Mouse (Mus musculus): ENCODE results near the gene Kdelc2. TPM values are rescaled to one million over a fixed set of nuclear protein-coding genes. Genes with fewer than 3 reads are reported as not detected.
A peak's percentile ranks its signal among the peaks of the same experiment; 100 is the strongest.

Kdelc2 gene
- polyA plus RNA-seq, 1 experiment from 2014 or later = 29.5 TPM

- Histone ChIP-seq H3K4me3 (ENCODE audit: low read depth, low read length) (no peak overlapping the region), H3K27ac (ENCODE audit: low read length) (no peak overlapping the region), H3K4me2 (replicated peaks; ENCODE audit: low read depth, low read length) (no peak overlapping the region), H3K9me3 (ENCODE audit: control insufficient read depth, low read depth, low read length) (no peaks in the 10 kb centered on the region), H3K36me3 (ENCODE audit: control insufficient read depth, insufficient read depth, low read length) (peaks cover 4% of the 10 kb centered on the region; the same call in 1 of the 2 replicates), H3K4me1 (ENCODE audit: control insufficient read depth, insufficient read depth, low read length) (no peaks in the 10 kb centered on the region), H3K9ac (replicated peaks; ENCODE audit: low read depth, low read length) (no peak overlapping the region), H3K27me3 (ENCODE audit: control insufficient read depth, insufficient read depth, low read length) (no peaks in the 10 kb centered on the region)
- no peak for ATAC-seq (ENCODE audit: insufficient number of reproducible peaks, insufficient read depth, low FRiP score, low read depth)
- WGBS = 88% methylated on average over 13 of the region's 13 CpGs
Observed at GRCm38 (mm10) chr9:53376820-53377219, 7.0 kb upstream of the Kdelc2 start.

- no peaks in the 10 kb centered on the region for H3K4me1 ChIP-seq (ENCODE audit: control insufficient read depth, insufficient read depth, low read length)
- 45% methylated on average over 5 of the region's 5 CpGs for WGBS
- H3K9ac ChIP-seq (replicated peaks; ENCODE audit: low read depth, low read length) = no peak overlapping the region
- no peak for ATAC-seq (ENCODE audit: insufficient number of reproducible peaks, insufficient read depth, low FRiP score, low read depth)
- no peak overlapping the region for H3K27ac ChIP-seq (ENCODE audit: low read length)
- H3K27me3 ChIP-seq (ENCODE audit: control insufficient read depth, insufficient read depth, low read length) = no peaks in the 10 kb centered on the region
- H3K4me3 ChIP-seq (ENCODE audit: low read depth, low read length) = no peak overlapping the region
- H3K36me3 ChIP-seq (ENCODE audit: control insufficient read depth, insufficient read depth, low read length) = peaks cover 4% of the 10 kb centered on the region; the same call in 1 of the 2 replicates
- H3K4me2 ChIP-seq (replicated peaks; ENCODE audit: low read depth, low read length) = no peak overlapping the region
- H3K9me3 ChIP-seq (ENCODE audit: control insufficient read depth, low read depth, low read length) = no peaks in the 10 kb centered on the region
Observed at GRCm38 (mm10) chr9:53377597-53377996, 6.2 kb upstream of the Kdelc2 start.

GRCm38 (mm10) chr9:53378171-53378570 lies 5.7 kb upstream of the Kdelc2 start:
- Histone ChIP-seq H3K4me2 (replicated peaks; ENCODE audit: low read depth, low read length) (no peak overlapping the region), H3K27ac (ENCODE audit: low read length) (no peak overlapping the region), H3K4me1 (ENCODE audit: control insufficient read depth, insufficient read depth, low read length) (no peaks in the 10 kb centered on the region), H3K9ac (replicated peaks; ENCODE audit: low read depth, low read length) (no peak overlapping the region), H3K4me3 (ENCODE audit: low read depth, low read length) (no peak overlapping the region), H3K27me3 (ENCODE audit: control insufficient read depth, insufficient read depth, low read length) (no peaks in the 10 kb centered on the region), H3K36me3 (ENCODE audit: control insufficient read depth, insufficient read depth, low read length) (peaks cover 4% of the 10 kb centered on the region; the same call in 1 of the 2 replicates), H3K9me3 (ENCODE audit: control insufficient read depth, low read depth, low read length) (no peaks in the 10 kb centered on the region)
- WGBS = 59% methylated on average over 3 of the region's 3 CpGs
- no peak for ATAC-seq (ENCODE audit: insufficient number of reproducible peaks, insufficient read depth, low FRiP score, low read depth)

DNA sequence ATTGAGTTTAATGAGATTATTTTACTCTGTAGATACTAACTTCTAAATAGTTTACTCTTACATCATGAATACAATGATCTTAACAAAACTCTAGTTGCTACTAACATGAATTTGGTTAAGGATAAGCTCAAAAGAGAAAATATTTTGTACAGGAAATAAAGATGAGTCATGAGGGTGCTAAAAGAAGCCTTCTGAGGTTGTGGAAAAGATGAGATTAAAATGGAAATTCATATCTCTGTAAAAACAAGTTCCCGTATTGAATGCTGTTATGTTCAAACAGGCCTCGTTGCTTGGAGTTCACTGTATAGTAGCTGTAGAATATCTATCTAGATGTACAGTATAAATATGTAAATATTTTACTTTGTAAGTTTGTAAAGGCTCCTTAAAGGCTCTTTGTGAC lies 3.2 kb upstream of the Kdelc2 start:
- no peak for ATAC-seq (ENCODE audit: insufficient number of reproducible peaks, insufficient read depth, low FRiP score, low read depth)
- Histone ChIP-seq H3K9me3 (ENCODE audit: control insufficient read depth, low read depth, low read length) (no peaks in the 10 kb centered on the region), H3K9ac (replicated peaks; ENCODE audit: low read depth, low read length) (no peak overlapping the region), H3K4me3 (ENCODE audit: low read depth, low read length) (no peak overlapping the region), H3K4me2 (replicated peaks; ENCODE audit: low read depth, low read length) (no peak overlapping the region), H3K36me3 (ENCODE audit: control insufficient read depth, insufficient read depth, low read length) (no peaks in the 10 kb centered on the region), H3K4me1 (ENCODE audit: control insufficient read depth, insufficient read depth, low read length) (peaks cover 7% of the 10 kb centered on the region), H3K27me3 (ENCODE audit: control insufficient read depth, insufficient read depth, low read length) (no peaks in the 10 kb centered on the region), H3K27ac (ENCODE audit: low read length) (no peak overlapping the region)
- WGBS = 75% methylated on average over 2 of the region's 2 CpGs

DNA sequence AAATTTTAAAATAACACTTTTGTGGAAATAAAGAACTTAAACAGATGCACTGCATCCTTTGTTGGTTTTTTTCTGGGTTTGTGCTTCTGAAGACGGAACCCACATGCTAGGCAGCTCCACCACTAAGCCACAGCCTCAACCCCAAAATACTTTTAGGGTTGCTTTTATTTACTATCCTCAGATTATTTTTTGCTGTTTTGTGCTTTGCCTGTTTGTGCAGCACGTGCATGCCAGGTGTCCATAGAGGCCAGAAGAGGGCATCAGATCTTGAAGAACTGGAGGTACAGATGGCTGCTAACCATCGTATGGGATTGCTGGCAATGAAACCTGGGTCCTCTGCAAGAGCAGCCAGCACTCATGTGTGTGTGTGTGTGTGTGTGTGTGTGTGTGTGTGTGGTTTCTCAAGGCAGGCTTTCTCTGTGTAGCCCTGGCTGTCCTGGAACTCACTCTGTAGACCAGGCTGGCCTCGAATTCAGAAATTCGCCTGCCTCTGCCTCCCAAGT lies 2.7 kb upstream of the Kdelc2 start:
- no peak overlapping the region for H3K27ac ChIP-seq (ENCODE audit: low read length)
- H3K36me3 ChIP-seq (ENCODE audit: control insufficient read depth, insufficient read depth, low read length) = no peaks in the 10 kb centered on the region
- no peak overlapping the region for H3K9ac ChIP-seq (replicated peaks; ENCODE audit: low read depth, low read length)
- WGBS = 85% methylated on average over 5 of the region's 5 CpGs
- ATAC-seq (ENCODE audit: insufficient number of reproducible peaks, insufficient read depth, low FRiP score, low read depth) = no peak
- no peak overlapping the region for H3K4me3 ChIP-seq (ENCODE audit: low read depth, low read length)
- H3K9me3 ChIP-seq (ENCODE audit: control insufficient read depth, low read depth, low read length) = no peaks in the 10 kb centered on the region
- no peaks in the 10 kb centered on the region for H3K27me3 ChIP-seq (ENCODE audit: control insufficient read depth, insufficient read depth, low read length)
- peaks cover 8% of the 10 kb centered on the region for H3K4me1 ChIP-seq (ENCODE audit: control insufficient read depth, insufficient read depth, low read length)
- no peak overlapping the region for H3K4me2 ChIP-seq (replicated peaks; ENCODE audit: low read depth, low read length)

DNA sequence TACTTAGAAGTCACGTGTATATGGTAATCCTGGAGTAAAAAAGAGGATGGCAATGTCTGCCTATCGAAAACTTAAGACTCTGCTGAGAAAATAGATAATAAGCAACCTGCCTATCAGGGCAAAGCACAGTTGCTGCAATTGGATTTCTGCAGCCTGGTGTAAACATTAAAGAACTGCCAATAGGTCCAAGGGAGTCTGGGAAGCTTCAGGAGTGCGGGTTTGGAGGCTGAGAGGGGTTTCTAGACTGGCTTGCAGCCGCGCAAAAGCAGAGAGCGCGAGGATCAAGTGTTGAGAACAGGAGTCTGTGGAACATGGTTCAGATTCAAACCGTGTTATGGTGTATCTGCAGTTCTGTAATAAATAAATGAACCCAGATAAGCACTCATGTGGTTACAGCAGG lies 1.0 kb downstream of the Kdelc2 start:
- peaks cover 8% of the 10 kb centered on the region for H3K4me1 ChIP-seq (ENCODE audit: control insufficient read depth, insufficient read depth, low read length)
- peaks cover 7% of the 10 kb centered on the region for H3K36me3 ChIP-seq (ENCODE audit: control insufficient read depth, insufficient read depth, low read length)
- H3K4me3 ChIP-seq (ENCODE audit: low read depth, low read length) = peak overlapping the region; percentile 80
- H3K27me3 ChIP-seq (ENCODE audit: control insufficient read depth, insufficient read depth, low read length) = no peaks in the 10 kb centered on the region
- no peaks in the 10 kb centered on the region for H3K9me3 ChIP-seq (ENCODE audit: control insufficient read depth, low read depth, low read length)
- ATAC-seq (ENCODE audit: insufficient number of reproducible peaks, insufficient read depth, low FRiP score, low read depth) = 0 out of 2 replicates have a peak, but pooled peaks have one; percentile 4
- H3K9ac ChIP-seq (replicated peaks; ENCODE audit: low read depth, low read length) = peak overlapping the region; percentile 95; the same call in 1 of the 2 replicates
- WGBS = 5% methylated on average over 8 of the region's 8 CpGs
- peak overlapping the region; percentile 47 for H3K4me2 ChIP-seq (replicated peaks; ENCODE audit: low read depth, low read length)
- peak overlapping the region; percentile 99 for H3K27ac ChIP-seq (ENCODE audit: low read length)

- no peak overlapping the region for H3K9ac ChIP-seq (replicated peaks; ENCODE audit: low read depth, low read length)
- H3K4me2 ChIP-seq (replicated peaks; ENCODE audit: low read depth, low read length) = no peak overlapping the region
- no peak for ATAC-seq (ENCODE audit: insufficient number of reproducible peaks, insufficient read depth, low FRiP score, low read depth)
- H3K27me3 ChIP-seq (ENCODE audit: control insufficient read depth, insufficient read depth, low read length) = no peaks in the 10 kb centered on the region
- peaks cover 8% of the 10 kb centered on the region for H3K4me1 ChIP-seq (ENCODE audit: control insufficient read depth, insufficient read depth, low read length)
- peaks cover 8% of the 10 kb centered on the region for H3K36me3 ChIP-seq (ENCODE audit: control insufficient read depth, insufficient read depth, low read length)
- no peak overlapping the region for H3K4me3 ChIP-seq (ENCODE audit: low read depth, low read length)
- no peak overlapping the region for H3K27ac ChIP-seq (ENCODE audit: low read length)
- no peaks in the 10 kb centered on the region for H3K9me3 ChIP-seq (ENCODE audit: control insufficient read depth, low read depth, low read length)
- WGBS = 69% methylated on average over 2 of the region's 2 CpGs
Observed at GRCm38 (mm10) chr9:53387431-53387830, 3.6 kb downstream of the Kdelc2 start.

DNA sequence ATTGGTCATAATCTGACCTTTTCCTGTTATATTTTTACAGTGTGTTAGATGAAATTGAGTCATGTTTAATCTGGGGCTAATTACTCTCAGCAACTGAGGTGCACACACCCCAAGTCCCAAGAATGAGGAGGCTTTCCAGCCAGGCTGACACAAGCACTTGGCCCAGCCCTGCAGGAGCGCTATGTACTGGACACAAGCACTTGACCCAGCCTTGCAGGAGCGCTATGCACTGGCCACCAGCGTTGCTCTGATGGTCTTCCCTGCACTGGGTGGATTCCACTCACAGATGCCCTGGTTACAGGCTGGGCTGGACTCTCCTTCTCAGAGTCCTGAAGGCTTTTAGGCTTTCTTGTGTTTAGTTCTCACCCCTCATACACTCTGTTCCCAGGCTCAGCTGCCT lies 5.3 kb downstream of the Kdelc2 start:
- Histone ChIP-seq H3K36me3 (ENCODE audit: control insufficient read depth, insufficient read depth, low read length) (peaks cover 10% of the 10 kb centered on the region), H3K9me3 (ENCODE audit: control insufficient read depth, low read depth, low read length) (no peaks in the 10 kb centered on the region), H3K4me1 (ENCODE audit: control insufficient read depth, insufficient read depth, low read length) (peaks cover 8% of the 10 kb centered on the region), H3K4me2 (replicated peaks; ENCODE audit: low read depth, low read length) (no peak overlapping the region), H3K27me3 (ENCODE audit: control insufficient read depth, insufficient read depth, low read length) (no peaks in the 10 kb centered on the region), H3K4me3 (ENCODE audit: low read depth, low read length) (no peak overlapping the region), H3K27ac (ENCODE audit: low read length) (no peak overlapping the region), H3K9ac (replicated peaks; ENCODE audit: low read depth, low read length) (no peak overlapping the region)
- 86% methylated on average over 3 of the region's 3 CpGs for WGBS
- ATAC-seq (ENCODE audit: insufficient number of reproducible peaks, insufficient read depth, low FRiP score, low read depth) = no peak

DNA sequence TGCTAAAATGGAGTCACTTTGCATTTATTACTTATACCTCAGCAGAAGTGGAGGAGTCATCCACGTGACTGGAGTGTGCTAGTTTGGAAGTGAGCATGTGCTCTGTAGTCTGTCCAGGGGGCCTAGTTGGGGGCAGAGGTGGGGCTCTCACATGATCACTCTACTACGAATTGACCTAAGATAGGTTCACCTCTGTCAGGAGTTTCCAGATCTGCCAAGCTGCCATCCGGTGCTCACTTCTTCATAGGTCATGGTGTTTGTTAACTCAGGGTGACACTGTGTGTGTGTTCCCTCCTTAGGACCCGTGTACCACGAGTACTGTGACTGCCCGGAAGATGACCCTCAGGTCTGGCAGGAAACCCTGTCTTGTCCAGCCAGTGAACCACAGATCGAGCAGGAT lies 6.3 kb downstream of the Kdelc2 start:
- no peak overlapping the region for H3K4me3 ChIP-seq (ENCODE audit: low read depth, low read length)
- ATAC-seq (ENCODE audit: insufficient number of reproducible peaks, insufficient read depth, low FRiP score, low read depth) = no peak
- H3K27me3 ChIP-seq (ENCODE audit: control insufficient read depth, insufficient read depth, low read length) = no peaks in the 10 kb centered on the region
- H3K4me2 ChIP-seq (replicated peaks; ENCODE audit: low read depth, low read length) = no peak overlapping the region
- H3K36me3 ChIP-seq (ENCODE audit: control insufficient read depth, insufficient read depth, low read length) = peaks cover 10% of the 10 kb centered on the region
- WGBS = 71% methylated on average over 7 of the region's 7 CpGs
- peaks cover 6% of the 10 kb centered on the region for H3K4me1 ChIP-seq (ENCODE audit: control insufficient read depth, insufficient read depth, low read length)
- H3K9me3 ChIP-seq (ENCODE audit: control insufficient read depth, low read depth, low read length) = no peaks in the 10 kb centered on the region
- H3K27ac ChIP-seq (ENCODE audit: low read length) = no peak overlapping the region
- H3K9ac ChIP-seq (replicated peaks; ENCODE audit: low read depth, low read length) = no peak overlapping the region

All from stomach, embryonic 14.5 days (tissue).